Mouse (Mus musculus): Measurements from ENCODE around the gene Acp4.
A peak's percentile ranks its signal among the peaks of the same experiment; 100 is the strongest.
"Not testable (repeated sequence)": the region's sequence is repeated elsewhere in the genome, so short reads cannot be mapped to it uniquely, and the experiment has no call there.

Acp4 gene

GRCm38 (mm10) chr7:44257278-44257677, at the start of gene Acp4:
TSS of gene Acp4 (minus strand) at chr7:44257378.
- no peak for DNase-seq

GRCm38 (mm10) chr7:44306516-44307240, 49.5 kb upstream of the Acp4 start, which contains the start of gene Clec11a:
TSS of gene Clec11a (minus strand) at chr7:44306902.
- DNase-seq: no peak

- no peak for DNase-seq
Measured at GRCm38 (mm10) chr7:44305686-44306085, 48.5 kb upstream of the Acp4 start.

GRCm38 (mm10) chr7:44304775-44305641, 47.8 kb upstream of the Acp4 start:
- DNase-seq: peak; percentile 99

GRCm38 (mm10) chr7:44304463-44304774, 47.2 kb upstream of the Acp4 start:
- DNase-seq: no peak

GRCm38 (mm10) chr7:44303346-44304340, 46.5 kb upstream of the Acp4 start:
- no peak for DNase-seq

GRCm38 (mm10) chr7:44297501-44297900, 40.3 kb upstream of the Acp4 start:
- DNase-seq: not testable (repeated sequence)

GRCm38 (mm10) chr7:44291418-44291817, 34.2 kb upstream of the Acp4 start:
- DNase-seq: no peak

GRCm38 (mm10) chr7:44290986-44291385, 33.8 kb upstream of the Acp4 start:
- no peak for DNase-seq

GRCm38 (mm10) chr7:44287760-44288159, 30.6 kb upstream of the Acp4 start:
- peak in 1 of 2 experiments; percentile 44 for DNase-seq

- no peak for DNase-seq
Measured at GRCm38 (mm10) chr7:44281586-44281985, 24.4 kb upstream of the Acp4 start.

GRCm38 (mm10) chr7:44280959-44281358, 23.8 kb upstream of the Acp4 start:
- DNase-seq: no peak

- peak; percentile 15 to 22 for DNase-seq
Measured at GRCm38 (mm10) chr7:44277250-44277622, 20.1 kb upstream of the Acp4 start.

- DNase-seq: no peak
Measured at GRCm38 (mm10) chr7:44276461-44277249, 19.5 kb upstream of the Acp4 start.

- DNase-seq: no peak
Measured at GRCm38 (mm10) chr7:44275546-44275945, 18.4 kb upstream of the Acp4 start.

- DNase-seq: no peak
Measured at GRCm38 (mm10) chr7:44274096-44274495, 16.9 kb upstream of the Acp4 start.

- no peak for DNase-seq
Measured at GRCm38 (mm10) chr7:44273446-44273845, 16.3 kb upstream of the Acp4 start.

- no peak for DNase-seq
Measured at GRCm38 (mm10) chr7:44272546-44272945, 15.4 kb upstream of the Acp4 start.

- no peak for DNase-seq
Measured at GRCm38 (mm10) chr7:44271309-44271708, 14.1 kb upstream of the Acp4 start.

- DNase-seq: no peak
Measured at GRCm38 (mm10) chr7:44269397-44269796, 12.2 kb upstream of the Acp4 start.

- DNase-seq: no peak
Measured at GRCm38 (mm10) chr7:44268117-44268516, 10.9 kb upstream of the Acp4 start.
